Mouse (Mus musculus): ENCODE data around the gene Stx16.

Gene Stx16

GRCm38 (mm10) chr2:174076433-174076824 is 321 bp downstream of the Stx16 start:
- DNase-seq (ENCODE audit: low read depth, low spot score), result no peak

GRCm38 (mm10) chr2:174077004-174077695 is 1.0 kb downstream of the Stx16 start:
- DNase-seq (ENCODE audit: low read depth, low spot score), result peak; percentile 67

DNA sequence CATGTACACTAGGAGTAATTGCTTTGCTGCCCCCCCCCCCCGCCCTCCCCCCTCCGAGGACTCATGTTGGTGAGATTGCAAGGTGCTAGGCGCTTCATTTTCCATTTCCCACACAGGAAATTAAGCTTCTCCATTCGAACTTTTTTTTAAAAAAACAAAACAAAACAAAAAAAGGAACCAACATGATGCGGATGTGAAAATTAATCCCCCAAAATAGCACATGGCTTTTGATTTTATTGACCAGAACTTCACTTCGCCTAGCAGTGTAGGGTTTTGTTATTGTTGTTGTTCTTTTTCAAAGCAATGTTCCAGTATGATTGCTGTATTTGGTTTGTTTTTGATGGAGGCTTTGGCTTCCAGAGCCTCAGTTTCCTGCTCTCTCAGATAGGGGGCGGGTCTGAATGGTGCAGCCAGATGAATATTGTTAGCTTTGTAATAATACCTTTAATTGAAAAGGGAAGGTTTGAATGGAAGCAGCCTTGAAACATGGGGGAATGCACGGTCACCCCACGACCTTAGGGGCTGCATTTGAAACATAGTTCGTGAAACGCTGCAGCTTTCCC is 1.7 kb downstream of the Stx16 start:
- DNase-seq (ENCODE audit: low read depth, low spot score), result no peak

GRCm38 (mm10) chr2:174081833-174082232 is 5.7 kb downstream of the Stx16 start:
- no peak for DNase-seq (ENCODE audit: low read depth, low spot score)

- DNase-seq (ENCODE audit: low read depth, low spot score), result no peak
Observed at GRCm38 (mm10) chr2:174082380-174082918, 6.3 kb downstream of the Stx16 start.

GRCm38 (mm10) chr2:174095086-174095485 is 19.0 kb downstream of the Stx16 start:
- no peak for DNase-seq (ENCODE audit: low read depth, low spot score)

DNA sequence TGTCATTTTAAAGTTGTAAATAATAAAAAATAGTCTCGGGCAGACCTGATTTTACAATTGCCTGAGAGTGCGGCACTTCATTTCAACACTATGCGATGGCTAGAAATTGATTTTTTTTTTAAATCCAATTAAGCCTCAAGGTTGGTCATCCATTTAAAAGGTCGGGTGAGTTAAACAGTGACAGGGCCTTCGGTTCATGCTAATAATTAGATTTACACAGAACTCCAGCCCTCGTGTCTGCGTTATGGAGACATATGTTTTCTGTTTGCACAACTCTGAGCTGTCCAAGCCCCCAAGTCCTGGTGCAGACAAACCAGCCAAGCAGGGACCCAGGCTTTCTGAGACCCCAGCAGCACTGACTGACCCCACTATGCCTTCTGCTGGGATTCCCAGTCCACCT is 26.3 kb downstream of the Stx16 start:
- DNase-seq (ENCODE audit: low read depth, low spot score), result no peak

GRCm38 (mm10) chr2:174103527-174103926 is 27.4 kb downstream of the Stx16 start:
- no peak for DNase-seq (ENCODE audit: low read depth, low spot score)

GRCm38 (mm10) chr2:174107375-174107774 is 31.3 kb downstream of the Stx16 start:
- peak; percentile 9 for DNase-seq (ENCODE audit: low read depth, low spot score)

DNA sequence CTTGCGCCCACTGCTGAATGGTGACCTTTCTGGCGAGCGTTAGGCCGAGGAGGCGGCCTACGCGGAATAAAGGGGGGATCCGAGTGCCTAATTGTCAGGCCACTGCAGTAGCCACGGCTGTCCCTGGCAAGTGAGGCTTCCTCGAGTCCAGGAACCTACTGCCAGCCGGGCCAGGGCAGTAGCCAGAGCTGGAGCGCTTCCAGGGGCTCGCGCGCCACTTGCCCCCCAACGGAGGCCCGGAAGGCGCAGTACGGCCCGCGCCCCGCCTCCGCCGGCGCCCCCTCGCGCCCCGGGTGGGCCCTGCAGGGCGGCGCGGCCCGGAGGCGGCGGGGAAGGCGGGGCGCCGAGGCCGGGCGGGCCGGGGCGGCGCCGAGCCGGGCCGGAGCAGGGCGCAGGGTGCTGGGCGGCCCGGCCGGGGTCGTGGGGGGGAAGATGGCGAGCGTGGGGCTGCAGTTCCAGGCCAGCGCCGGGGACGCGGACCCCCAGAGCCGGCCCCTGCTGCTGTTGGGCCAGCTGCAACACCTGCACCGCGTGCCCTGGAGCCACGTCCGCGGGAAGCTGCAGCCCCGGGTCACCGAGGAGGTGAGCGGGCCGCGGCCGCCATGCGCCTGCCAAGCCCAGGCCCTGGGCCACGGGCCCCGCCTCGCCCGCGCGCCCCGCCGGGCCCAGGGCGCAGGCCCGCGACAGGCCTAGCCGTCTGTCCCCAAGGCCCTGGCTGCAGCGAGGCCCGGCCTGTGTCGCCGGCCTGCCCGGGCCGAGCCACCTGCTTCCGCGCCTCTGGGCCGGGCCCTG is 34.1 kb downstream of the Stx16 start, which contains the start of gene Npepl1:
Gene Npepl1, plus strand, starts transcription at position 359 of the 792 bp plus-strand sequence.
- DNase-seq (ENCODE audit: low read depth, low spot score), result no peak

DNA sequence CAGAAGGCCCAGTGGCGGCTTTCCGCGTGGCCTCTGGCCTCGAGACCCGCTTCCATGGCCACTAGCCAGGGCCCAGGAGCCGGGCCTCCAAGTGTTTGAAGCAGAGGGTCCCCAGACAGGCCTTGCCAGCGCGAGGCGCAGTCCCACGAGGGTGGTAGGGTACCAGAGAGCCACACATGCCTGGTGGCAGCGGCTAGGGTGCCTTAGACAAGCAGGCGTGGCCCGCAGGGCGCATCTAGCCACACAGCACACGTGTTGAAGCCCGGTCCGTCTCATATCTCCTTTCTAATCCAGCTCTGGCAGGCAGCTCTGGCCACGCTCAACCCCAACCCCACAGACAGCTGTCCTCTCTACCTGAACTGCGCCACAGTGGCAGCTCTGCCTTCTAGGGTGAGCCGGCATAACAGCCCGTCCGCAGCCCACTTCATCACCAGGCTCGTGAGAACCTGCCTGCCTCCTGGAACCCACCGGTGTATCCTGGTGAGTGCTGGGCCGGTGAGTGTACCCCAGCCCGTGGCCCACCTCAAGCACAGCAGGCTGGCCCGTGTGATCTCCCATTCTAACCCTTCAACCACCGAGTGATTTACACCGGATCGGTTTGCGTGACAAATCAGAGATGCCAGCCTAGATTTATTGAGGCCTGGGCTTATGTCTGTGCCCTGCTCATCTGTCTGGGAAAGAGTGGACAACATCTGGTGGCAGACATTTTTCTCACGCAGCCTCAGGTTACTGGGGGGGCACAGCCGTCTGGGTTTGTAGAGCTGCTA is 34.9 kb downstream of the Stx16 start:
- DNase-seq (ENCODE audit: low read depth, low spot score), result peak; percentile 12

- DNase-seq (ENCODE audit: low read depth, low spot score), result no peak
Observed at GRCm38 (mm10) chr2:174112931-174113330, 36.8 kb downstream of the Stx16 start.

DNA sequence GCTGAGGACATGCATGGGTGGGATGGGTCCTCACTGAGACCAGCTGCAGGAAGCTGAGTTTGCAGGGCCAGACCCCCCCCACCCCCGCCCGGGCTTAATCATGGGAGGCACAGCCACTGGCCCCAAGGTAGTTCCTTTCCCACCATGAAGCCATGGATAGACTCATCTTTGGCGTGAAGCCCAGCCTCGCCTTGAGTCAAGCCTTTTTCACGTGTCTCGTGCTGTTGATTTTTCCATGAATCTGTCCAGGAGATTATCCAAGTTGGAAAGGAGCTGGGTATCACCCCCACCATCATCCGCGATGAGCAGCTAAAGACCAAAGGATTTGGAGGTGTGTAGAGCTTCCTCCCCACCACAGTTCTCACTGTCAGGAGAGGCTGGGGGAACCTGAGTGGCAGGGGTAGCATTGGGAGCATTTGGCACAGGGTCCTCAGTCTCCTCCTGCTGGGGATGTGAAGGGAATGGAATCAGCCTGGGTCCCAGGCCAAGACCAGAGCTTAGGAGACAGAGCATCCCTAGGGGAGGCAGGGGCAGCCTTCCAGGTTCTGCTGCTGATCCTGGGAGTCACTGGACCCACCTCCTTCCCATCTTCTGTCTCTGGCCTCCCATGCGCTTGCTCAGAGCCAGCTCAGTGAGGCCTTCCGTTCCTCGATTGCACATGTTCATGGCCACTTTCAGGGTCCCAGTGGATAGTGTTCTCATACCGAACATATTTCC is 38.2 kb downstream of the Stx16 start:
- DNase-seq (ENCODE audit: low read depth, low spot score), result peak; percentile 13

DNA sequence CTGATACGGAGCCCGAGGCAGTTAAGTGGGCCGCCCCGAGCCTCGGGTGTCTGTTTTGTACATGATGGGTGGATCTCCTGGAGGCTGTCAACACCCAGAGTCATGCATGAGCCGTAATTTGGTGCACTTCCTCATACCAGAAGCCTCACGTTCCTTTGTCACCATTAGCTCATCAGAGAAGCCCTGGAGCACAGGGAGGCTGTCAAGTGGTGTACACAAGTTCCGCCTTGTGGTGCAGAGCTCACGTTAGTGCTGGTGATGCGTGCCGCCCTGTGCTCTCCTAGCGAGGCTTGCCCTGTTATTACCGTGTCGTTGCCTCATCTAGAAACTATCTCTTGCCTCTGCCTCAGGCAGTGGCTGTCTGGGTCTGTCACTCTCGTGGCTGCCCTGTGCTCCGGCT is 40.8 kb downstream of the Stx16 start:
- DNase-seq (ENCODE audit: low read depth, low spot score), result no peak

DNA sequence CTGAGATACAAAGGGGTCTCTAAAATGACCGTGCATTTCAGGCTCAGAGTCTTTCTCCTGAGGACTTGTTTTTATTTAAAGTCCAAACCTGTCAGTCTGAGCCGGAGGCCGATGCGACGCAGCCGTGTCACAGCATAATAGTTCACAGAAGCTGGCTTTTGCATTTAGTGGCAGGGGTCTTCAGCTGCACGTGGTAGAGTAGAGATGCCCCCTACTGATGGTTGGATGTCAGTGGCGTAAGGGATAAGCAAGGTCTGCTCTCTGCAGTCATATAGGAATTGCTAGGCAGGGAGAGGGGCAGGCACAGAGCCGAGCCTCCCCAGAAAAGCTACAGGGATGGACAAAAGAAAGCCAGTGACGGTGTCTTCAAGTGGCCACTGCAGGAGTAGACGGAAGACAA is 42.0 kb downstream of the Stx16 start:
- DNase-seq (ENCODE audit: low read depth, low spot score), result no peak

DNA sequence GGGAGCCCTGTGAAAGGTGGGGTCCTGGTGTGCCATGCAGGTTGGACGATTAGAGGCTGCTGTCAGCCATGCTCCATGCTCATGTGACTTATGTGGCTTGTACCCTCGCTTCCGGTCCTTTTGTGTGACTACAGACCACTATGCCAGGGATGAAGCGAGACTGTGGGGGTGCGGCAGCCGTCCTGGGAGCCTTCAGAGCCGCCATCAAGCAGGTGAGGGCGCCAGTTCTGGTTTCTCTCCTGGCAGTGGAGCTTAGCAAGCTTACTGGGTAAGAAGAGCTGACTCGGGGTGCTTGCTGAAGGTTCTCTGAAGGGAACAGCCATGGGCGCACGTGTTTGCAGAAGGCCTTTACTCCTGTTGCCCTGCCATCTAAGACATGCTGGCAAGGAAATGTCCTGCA is 43.2 kb downstream of the Stx16 start:
- DNase-seq (ENCODE audit: low read depth, low spot score), result no peak

DNA sequence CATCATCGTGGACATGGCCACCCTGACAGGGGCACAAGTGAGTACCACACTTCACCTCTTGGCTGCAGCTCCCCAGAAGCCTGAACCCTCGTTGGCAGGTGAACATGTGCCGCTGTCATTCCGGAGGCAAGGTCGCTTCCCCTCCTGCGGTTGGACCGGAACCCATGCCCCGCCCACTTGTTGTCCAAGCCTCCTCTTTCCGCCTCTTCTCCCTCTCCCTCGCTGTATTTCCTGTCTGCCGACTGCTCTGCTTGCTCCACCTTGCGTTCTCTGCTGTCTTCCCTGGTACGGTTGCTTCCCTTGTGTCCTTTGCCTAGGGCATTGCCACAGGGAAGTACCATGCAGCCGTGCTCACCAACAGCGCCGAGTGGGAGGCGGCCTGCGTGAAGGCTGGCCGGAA is 44.5 kb downstream of the Stx16 start:
- DNase-seq (ENCODE audit: low read depth, low spot score), result no peak

- DNase-seq (ENCODE audit: low read depth, low spot score), result no peak
Observed at GRCm38 (mm10) chr2:174121411-174121947, 45.4 kb downstream of the Stx16 start.

- DNase-seq (ENCODE audit: low read depth, low spot score), result no peak
Observed at GRCm38 (mm10) chr2:174122331-174122730, 46.2 kb downstream of the Stx16 start.

DNA sequence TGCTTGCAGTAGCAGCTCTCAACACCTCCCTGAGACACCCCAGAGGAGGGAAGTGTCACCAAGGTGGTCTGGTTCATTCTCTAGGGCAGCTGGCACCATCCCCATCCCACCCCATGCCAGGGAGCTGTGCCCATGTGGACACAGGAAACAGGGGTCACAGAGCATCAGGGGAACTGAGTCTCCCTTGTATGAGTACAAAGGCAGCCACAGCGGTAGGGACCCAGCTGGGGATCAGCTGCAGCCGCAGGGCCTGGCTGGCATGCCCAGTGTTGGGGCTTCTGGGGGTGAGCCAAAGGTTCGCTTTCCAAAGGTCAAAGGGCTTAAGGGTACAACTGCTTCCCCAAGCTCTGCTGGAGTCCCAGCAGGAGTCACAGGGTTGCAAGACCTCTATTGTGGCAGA is 47.6 kb downstream of the Stx16 start:
- no peak for DNase-seq (ENCODE audit: low read depth, low spot score)

All from 3T3-L1 (cell line).